Mouse (Mus musculus) kidney, adult 10 weeks (tissue): ENCODE data around the gene AY761185. TPM values are rescaled to one million over a fixed set of nuclear protein-coding genes. Genes with fewer than 3 reads are reported as not detected.

ENCODE experiments used
- polyA plus RNA-seq: library from polyadenylated mRNA; stranded (reverse); fragments of 350-450 nt; fragmentation: Illumina TruSeq; extraction: RNeasy Lipid Tissue Mini Kit (QIAGEN cat#74804); gene quantifications from one replicate; pipeline ENCODE4 v1.2.3, GENCODE M21; 2014; ENCODE audit warnings: low read depth, low replicate concordance

AY761185 gene
- polyA plus RNA-seq = not detected

DNA sequence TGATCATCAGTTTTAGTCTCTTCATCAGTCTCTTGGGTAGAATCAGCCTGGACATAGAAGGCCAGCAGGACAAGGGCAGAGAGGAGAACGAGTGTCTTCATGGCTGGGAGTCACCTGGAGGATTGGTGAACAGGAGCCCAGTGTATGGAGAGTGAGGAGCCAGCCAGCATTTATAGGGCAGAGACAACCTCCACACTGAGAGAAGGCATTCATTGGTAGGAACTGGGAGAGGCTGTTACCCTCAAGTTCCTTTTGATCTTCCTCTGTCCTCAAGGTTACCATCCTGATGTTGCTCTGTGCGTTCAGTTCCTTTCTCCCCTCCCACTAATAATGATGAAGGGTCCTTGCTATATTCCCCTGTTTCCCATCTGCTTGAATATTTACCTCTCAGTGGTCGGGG lies at the start of gene AY761185:
AY761185 (minus strand) TSS at position 101 of the 400 bp plus-strand sequence.

DNA sequence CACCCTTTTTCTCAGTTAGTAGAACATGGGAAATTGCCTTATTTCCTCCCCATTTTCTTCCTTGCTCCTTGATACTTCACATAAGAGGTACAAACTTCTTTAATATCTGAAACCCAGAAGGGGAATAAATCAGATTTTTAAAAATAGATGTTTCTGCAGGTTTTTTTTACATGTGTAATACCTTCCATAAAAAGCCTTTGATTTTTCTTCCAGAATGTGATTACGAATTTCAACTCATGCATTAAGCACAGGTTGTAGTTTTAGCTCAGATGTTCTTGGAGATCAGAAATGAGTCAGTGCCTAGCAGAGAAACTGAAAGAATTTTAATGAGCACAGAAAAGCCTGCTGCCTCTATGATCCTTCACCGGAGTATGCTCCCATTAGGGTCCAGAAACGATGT lies 22.5 kb downstream of the AY761185 start, which contains the start of gene Gm6040:
Gm6040 (minus strand) TSS at position 101 of the 400 bp plus-strand sequence.

DNA sequence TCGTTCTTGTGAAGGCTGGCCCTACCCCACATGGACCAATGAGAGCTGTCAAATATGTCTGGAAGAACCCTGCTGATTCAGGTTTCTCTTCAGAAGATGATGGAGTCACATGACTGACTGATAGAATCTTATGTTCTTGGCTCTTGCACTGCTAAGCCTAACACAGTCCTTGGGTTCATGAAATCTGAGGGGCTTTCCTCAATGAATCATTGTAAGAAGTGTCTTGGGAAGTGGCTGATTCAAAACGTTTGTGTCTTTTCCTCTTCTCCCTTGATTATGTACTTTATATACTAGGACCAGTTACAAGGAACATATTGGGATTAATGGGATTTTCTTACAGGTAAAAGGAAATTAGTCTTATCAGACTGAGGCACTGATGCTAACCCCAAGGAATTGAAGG lies 42.0 kb downstream of the AY761185 start, which contains the start of gene Gm15056:
Gm15056 (minus strand) TSS at position 101 of the 400 bp plus-strand sequence.

Other genes with a start within 250 kb of the AY761185 start
- gene Defb33, start 52.0 kb downstream of the AY761185 start, polyA plus RNA-seq = not detected
- gene Gm15056, start 42.1 kb downstream of the AY761185 start, polyA plus RNA-seq = not detected
- gene Gm6040, start 22.6 kb downstream of the AY761185 start, polyA plus RNA-seq = not detected
- not detected for gene Defa21, start 80.8 kb upstream of the AY761185 start, polyA plus RNA-seq
- not detected for gene Defa23, start 110.3 kb upstream of the AY761185 start, polyA plus RNA-seq
- not detected for gene Defa35, start 120.3 kb upstream of the AY761185 start, polyA plus RNA-seq
- gene Defa25, start 139.7 kb upstream of the AY761185 start, polyA plus RNA-seq = not detected
- gene Gm14851, start 151.3 kb upstream of the AY761185 start, polyA plus RNA-seq = not detected
- gene Defa30, start 189.9 kb upstream of the AY761185 start, polyA plus RNA-seq = not detected
- gene Defa22, start 217.6 kb upstream of the AY761185 start, polyA plus RNA-seq = not detected
- gene Defa31, start 246.9 kb upstream of the AY761185 start, polyA plus RNA-seq = 2.1 TPM